Mouse (Mus musculus) MEL (cell line): ENCODE results near the gene Opa3. TPM values are rescaled to one million over a fixed set of nuclear protein-coding genes. Genes with fewer than 3 reads are reported as not detected.

Experiments used
- DNase-seq: peaks from one replicate; pipeline ENCODE4 v3.0.0; 2011; ENCODE audit warnings: low read depth, low spot score
- H3K27ac ChIP-seq: 2 replicates; pipeline ENCODE4 v1.5.1; 2012; ENCODE audit warnings: low read depth, mild to moderate bottlenecking, control low read depth, low read length, moderate library complexity; ENCODE audit not compliant: control insufficient read depth
- H3K27me3 ChIP-seq, 2 experiments: fragments of 150-350 bp in 1 of 2; sonication (generic) in 1 of 2; 2 replicates each; pipeline ENCODE4 v1.6.1; 2012; ENCODE audit warnings: low read length in 2 of 2, mild to moderate bottlenecking in 2 of 2, improper control_type of control experiment in 1 of 2, moderate library complexity in 1 of 2; ENCODE audit not compliant: insufficient read depth in 2 of 2, control insufficient read depth in 1 of 2
- H3K36me3 ChIP-seq, 2 experiments: 2 replicates each; pipeline ENCODE4 v1.6.1; 2012 to 2014; ENCODE audit warnings: low read length in 2 of 2, improper control_type of control experiment in 1 of 2, inconsistent platforms in 1 of 2, mild to moderate bottlenecking in 1 of 2; ENCODE audit not compliant: insufficient read depth in 2 of 2, control insufficient read depth in 1 of 2
- H3K4me1 ChIP-seq, 2 experiments: fragments of 150-350 bp in 1 of 2; sonication (generic) in 1 of 2; 2 replicates each; pipeline ENCODE4 v1.6.1; 2012; ENCODE audit warnings: low read length in 2 of 2, improper control_type of control experiment in 1 of 2, mild to moderate bottlenecking in 1 of 2; ENCODE audit not compliant: insufficient read depth in 2 of 2, control insufficient read depth in 1 of 2
- H3K4me3 ChIP-seq, 2 experiments: fragments of 150-350 bp in 1 of 2; sonication (generic) in 1 of 2; 2 replicates each; pipeline ENCODE4 v1.5.1; 2012; ENCODE audit warnings: low read depth in 2 of 2, low read length in 2 of 2, mild to moderate bottlenecking in 2 of 2, moderate library complexity in 2 of 2, control low read depth in 1 of 2, improper control_type of control experiment in 1 of 2; ENCODE audit not compliant: control insufficient read depth in 1 of 2, insufficient read depth in 1 of 2
- H3K79me2 ChIP-seq: 2 replicates; pipeline ENCODE4 v1.6.1; 2012; ENCODE audit warnings: mild to moderate bottlenecking, low read length, moderate library complexity; ENCODE audit not compliant: control insufficient read depth, poor library complexity, insufficient read depth
- H3K9ac ChIP-seq: 2 replicates; pipeline ENCODE4 v1.6.1; 2012; ENCODE audit warnings: low read depth, mild to moderate bottlenecking, control low read depth, low read length, moderate library complexity; ENCODE audit not compliant: control insufficient read depth, poor library complexity, severe bottlenecking
- H3K9me3 ChIP-seq: fragments of 150-350 bp; sonication (generic); replicated peaks from 2 replicates; pipeline ENCODE4 v1.6.1; 2012; ENCODE audit warnings: mild to moderate bottlenecking, low read length, improper control_type of control experiment, moderate library complexity; ENCODE audit not compliant: insufficient read depth
- BHLHE40 ChIP-seq: IDR thresholded peaks from 2 replicates; pipeline ENCODE4 v1.6.1; 2012; ENCODE audit warnings: low read depth, mild to moderate bottlenecking, inconsistent platforms, low read length, improper control_type of control experiment, borderline replicate concordance
- CHD1 ChIP-seq: IDR thresholded peaks from 2 replicates; pipeline ENCODE4 v1.6.1; 2012; ENCODE audit warnings: low read depth, mild to moderate bottlenecking, inconsistent platforms, low read length, improper control_type of control experiment
- CHD2 ChIP-seq: IDR thresholded peaks from 2 replicates; pipeline ENCODE4 v1.6.1; 2011; ENCODE audit warnings: low read length, improper control_type of control experiment
- CTCF ChIP-seq, 3 experiments: IDR thresholded peaks in 2 of 3; conservative IDR thresholded peaks in 1 of 3; 2 replicates each; pipeline ENCODE4 v1.5.1; 2011 to 2012; ENCODE audit warnings: low read length in 3 of 3, low read depth in 2 of 3, mild to moderate bottlenecking in 2 of 3, improper control_type of control experiment in 1 of 3, inconsistent platforms in 1 of 3, mixed read lengths in 1 of 3, moderate library complexity in 1 of 3; ENCODE audit not compliant: control insufficient read depth in 1 of 3, insufficient read depth in 1 of 3, poor library complexity in 1 of 3, severe bottlenecking in 1 of 3
- EP300 ChIP-seq, 2 experiments: IDR thresholded peaks; 2 replicates each; pipeline ENCODE4 v1.6.1; 2011; ENCODE audit warnings: improper control_type of control experiment in 2 of 2, low read length in 2 of 2, low read depth in 1 of 2, mild to moderate bottlenecking in 1 of 2
- ETS1 ChIP-seq: IDR thresholded peaks from 2 replicates; pipeline ENCODE4 v1.6.1; 2012; ENCODE audit warnings: low read depth, mild to moderate bottlenecking, inconsistent platforms, low read length, improper control_type of control experiment, moderate library complexity
- GATA1 ChIP-seq: IDR thresholded peaks from 2 replicates; pipeline ENCODE4 v1.6.1; 2011; ENCODE audit warnings: low read depth, low read length, improper control_type of control experiment
- HCFC1 ChIP-seq: IDR thresholded peaks from 2 replicates; pipeline ENCODE4 v1.6.1; 2012; ENCODE audit warnings: low read depth, mild to moderate bottlenecking, inconsistent platforms, low read length, improper control_type of control experiment, moderate library complexity
- KAT2A ChIP-seq: conservative IDR thresholded peaks from 2 replicates; pipeline ENCODE4 v1.6.1; 2012; ENCODE audit warnings: low read depth, low read length, improper control_type of control experiment, inconsistent platforms
- MAFK ChIP-seq: IDR thresholded peaks from 2 replicates; pipeline ENCODE4 v1.6.1; 2011; ENCODE audit warnings: low read depth, mild to moderate bottlenecking, low read length, improper control_type of control experiment, borderline replicate concordance
- MAX ChIP-seq: IDR thresholded peaks from 2 replicates; pipeline ENCODE4 v1.6.1; 2011; ENCODE audit warnings: low read length, improper control_type of control experiment
- MAZ ChIP-seq: IDR thresholded peaks from 2 replicates; pipeline ENCODE4 v1.6.1; 2012; ENCODE audit warnings: low read depth, mild to moderate bottlenecking, inconsistent platforms, low read length, improper control_type of control experiment
- MEF2A ChIP-seq: IDR thresholded peaks from 2 replicates; pipeline ENCODE4 v1.6.1; 2014; ENCODE audit warnings: low read depth, mild to moderate bottlenecking, inconsistent platforms, low read length, improper control_type of control experiment; ENCODE audit not compliant: poor library complexity, insufficient replicate concordance, severe bottlenecking; ENCODE audit errors: extremely low read depth
- MYC ChIP-seq: IDR thresholded peaks from 2 replicates; pipeline ENCODE4 v1.6.1; 2011; ENCODE audit warnings: low read depth, mild to moderate bottlenecking, low read length, improper control_type of control experiment, moderate library complexity
- NELFE ChIP-seq: IDR thresholded peaks from 2 replicates; pipeline ENCODE4 v1.6.1; 2011; ENCODE audit warnings: low read depth, low read length, improper control_type of control experiment
- POLR2AphosphoS2 ChIP-seq: IDR thresholded peaks from 2 replicates; pipeline ENCODE4 v1.6.1; 2011; ENCODE audit warnings: low read length, improper control_type of control experiment
- POLR2AphosphoS5 ChIP-seq: IDR thresholded peaks from 2 replicates; pipeline ENCODE4 v1.6.1; 2012; ENCODE audit warnings: low read depth, borderline replicate concordance, mild to moderate bottlenecking, inconsistent platforms, low read length, moderate library complexity, mixed read lengths
- RAD21 ChIP-seq: IDR thresholded peaks from 2 replicates; pipeline ENCODE4 v1.6.1; 2011; ENCODE audit warnings: mild to moderate bottlenecking, low read depth, low read length, improper control_type of control experiment
- RCOR1 ChIP-seq: IDR thresholded peaks from 2 replicates; pipeline ENCODE4 v1.6.1; 2012; ENCODE audit warnings: low read depth, mild to moderate bottlenecking, inconsistent platforms, low read length, improper control_type of control experiment
- SIN3A ChIP-seq: IDR thresholded peaks from 2 replicates; pipeline ENCODE4 v1.6.1; 2012; ENCODE audit warnings: low read length, improper control_type of control experiment, inconsistent platforms
- SMC3 ChIP-seq: IDR thresholded peaks from 2 replicates; pipeline ENCODE4 v1.6.1; 2011; ENCODE audit warnings: low read depth, low read length, improper control_type of control experiment
- TAL1 ChIP-seq: IDR thresholded peaks from 2 replicates; pipeline ENCODE4 v1.6.1; 2012; ENCODE audit warnings: mild to moderate bottlenecking, inconsistent platforms, low read length, moderate library complexity, mixed read lengths
- UBTF ChIP-seq: IDR thresholded peaks from 2 replicates; pipeline ENCODE4 v1.6.1; 2012; ENCODE audit warnings: low read depth, mild to moderate bottlenecking, inconsistent platforms, low read length, improper control_type of control experiment, moderate library complexity, borderline replicate concordance; ENCODE audit not compliant: insufficient read depth
- USF1 ChIP-seq: IDR thresholded peaks from 2 replicates; pipeline ENCODE4 v1.6.1; 2014; ENCODE audit warnings: low read depth, mild to moderate bottlenecking, inconsistent platforms, low read length, improper control_type of control experiment, moderate library complexity
- ZC3H11A ChIP-seq: IDR thresholded peaks from 2 replicates; pipeline ENCODE4 v1.6.1; 2012; ENCODE audit warnings: low read depth, mild to moderate bottlenecking, inconsistent platforms, low read length, improper control_type of control experiment
- ZNF384 ChIP-seq: IDR thresholded peaks from 2 replicates; pipeline ENCODE4 v1.6.1; 2012; ENCODE audit warnings: low read depth, mild to moderate bottlenecking, inconsistent platforms, low read length, improper control_type of control experiment
- polyA plus RNA-seq, 2 experiments: library from polyadenylated mRNA; stranded (reverse) in 1 of 2; unstranded in 1 of 2; fragments of >175 nt in 1 of 2; fragments of >200 nt in 1 of 2; gene quantifications; 2 replicates each; pipeline versions ENCODE4 v1.2.1 to v1.2.4; 2012; ENCODE audit warnings: low replicate concordance in 2 of 2, low read depth in 1 of 2; ENCODE audit not compliant: insufficient read length in 2 of 2, insufficient read depth in 1 of 2, missing spikeins in 1 of 2
- total RNA-seq: library from RNA; depleted of rRNA; stranded (reverse); fragments of 300-350 nt; gene quantifications from 2 replicates; pipeline ENCODE4 v1.2.3, GENCODE M21; 2012

Gene Opa3
- total and polyA plus RNA-seq, 3 experiments: 18.5 to 85.4 (median 37.2) TPM

GRCm38 (mm10) chr7:19303046-19303305 lies 74.8 kb downstream of the Opa3 start:
- TF ChIP-seq POLR2AphosphoS5 (no peak), NELFE (no peak), CHD1 (no peak), SMC3 (no peak), RCOR1 (no peak), EP300 (IDR thresholded peaks at IDR 0.05; ENCODE audit: low read depth in 1 of 2, low read length in 2 of 2) (no peak), MYC (no peak), MAX (no peak), USF1 (no peak), KAT2A (no peak), BHLHE40 (no peak), SIN3A (no peak), ZC3H11A (no peak), MEF2A (no peak), HCFC1 (no peak), POLR2AphosphoS2 (no peak), TAL1 (no peak), UBTF (no peak), GATA1 (no peak)
- H3K27me3 ChIP-seq: no peaks in the 10 kb centered on the region
- peaks cover 0 to 4% of the 10 kb centered on the region in 2 experiments; a peak in 1 of 4 replicates for H3K36me3 ChIP-seq
- peaks cover 3 to 16% of the 10 kb centered on the region in 2 experiments; a peak in 3 of 4 replicates for H3K4me1 ChIP-seq
- H3K79me2 ChIP-seq: no peaks in the 10 kb centered on the region
- no peak overlapping the region for H3K9ac ChIP-seq
- no peak overlapping the region for H3K4me3 ChIP-seq
- no peaks in the 10 kb centered on the region for H3K9me3 ChIP-seq
- no peak for DNase-seq
- no peak overlapping the region for H3K27ac ChIP-seq

GRCm38 (mm10) chr7:19303770-19304169 lies 75.6 kb downstream of the Opa3 start:
- DNase-seq: peak; percentile 80
- Histone ChIP-seq H3K4me3 (peak overlapping the region; percentile 23 to 52), H3K27me3 (no peaks in the 10 kb centered on the region)

More at GRCm38 (mm10) chr7:19303770-19304169, 75.6 kb downstream of the Opa3 start:
- Histone ChIP-seq H3K4me1 (peaks cover 3 to 16% of the 10 kb centered on the region in 2 experiments; a peak in 3 of 4 replicates), H3K79me2 (no peaks in the 10 kb centered on the region; the same call in 1 of the 2 replicates), H3K36me3 (peaks cover 0 to 4% of the 10 kb centered on the region in 2 experiments; a peak in 1 of 4 replicates), H3K27ac (no peak overlapping the region), H3K9me3 (no peaks in the 10 kb centered on the region), H3K9ac (peak overlapping the region; percentile 58)
- TF ChIP-seq SMC3 (peak; percentile 61), MAFK (no peak), RAD21 (peak; percentile 25), SIN3A (0 out of 2 replicates have a peak, but pooled peaks have one; percentile 38), ETS1 (no peak), CHD2 (no peak), MAZ (peak; percentile 83; the same call in 1 of the 2 replicates), RCOR1 (no peak), ZNF384 (no peak), CTCF (IDR thresholded peaks at IDR 0.05 in 2 of 3, conservative IDR thresholded peaks at IDR 0.05 in 1 of 3; ENCODE audit: control insufficient read depth in 1 of 3, insufficient read depth in 1 of 3, low read depth in 2 of 3, low read length in 3 of 3, poor library complexity in 1 of 3, severe bottlenecking in 1 of 3) (peak; percentile 65 to 98 (median 81); a peak in 5 of 6 replicates)
